Mouse (Mus musculus): ENCODE measurements at regions not wholly inside any gene's neighbourhood (a gene's known extent, or its start where the extent isn't known, plus 50 kb on each side); places are given as distances from the start of the nearest gene placed in this dataset.

DNA sequence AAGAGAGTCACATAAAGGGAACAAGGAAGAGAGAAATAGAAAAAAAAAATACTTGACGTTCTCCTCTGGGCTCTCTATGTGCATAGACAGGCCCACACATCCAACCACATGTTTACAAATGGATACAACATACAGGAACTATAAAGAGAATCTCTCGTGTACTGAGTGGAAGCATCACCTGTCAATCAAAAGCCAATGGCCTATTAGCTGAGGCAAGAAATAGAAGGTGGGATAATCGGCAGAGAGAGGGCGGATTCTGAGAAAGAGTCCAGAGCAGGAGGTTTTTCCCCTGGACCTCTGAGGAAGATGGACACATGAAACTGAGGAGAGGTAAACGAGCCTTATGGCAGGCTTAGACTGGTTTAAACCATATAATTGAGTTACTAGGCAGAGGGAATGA, 434.7 kb upstream of the Pmfbp1 start:
- TF ChIP-seq HCFC1 (IDR thresholded peaks at IDR 0.05; ENCODE audit: borderline replicate concordance, insufficient read depth, low read length) (no peak), MAFK (IDR thresholded peaks at IDR 0.05; ENCODE audit: insufficient read depth, low read depth, low read length) (no peak)
